Comparison of ENCODE assay signal across 9 mouse cellular contexts in the genomic region with DNA sequence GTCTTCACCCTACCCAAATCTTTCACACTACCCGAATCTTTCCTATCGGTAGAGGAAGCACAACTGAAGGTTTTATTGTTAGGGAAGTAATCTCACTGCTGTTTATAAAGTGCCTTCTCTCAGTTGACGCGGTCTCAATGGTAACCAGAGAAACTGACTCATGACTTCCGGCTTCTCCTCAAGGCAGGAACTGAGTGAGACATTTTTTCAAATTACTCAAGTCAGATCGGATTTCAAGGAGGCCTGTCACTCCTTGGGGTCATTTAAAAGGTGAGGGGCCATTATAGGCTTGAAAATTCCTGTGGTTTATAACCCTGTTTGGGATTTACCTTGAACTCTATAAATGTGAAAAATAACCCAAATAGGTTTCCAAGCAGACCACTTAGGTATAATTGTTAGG.
DNase-seq lines count a peak whose midpoint lies in the region; ATAC-seq and TF ChIP-seq lines count a peak whose summit lies in the region.
"Had no signal": no experiment of that assay in that cellular context is flagged by ENCODE, and none has a peak within 500 bp of the region (broad histone marks: within the 10 kb centered on the region; RNA-seq: fewer than 3 reads in every experiment).

No protein-coding gene starts in this region.

- intact Hi-C loops in gastrocnemius, postnatal 14 days (cut with DNase I; ENCODE audit: low total_unique reads) = no loop called here

- H3K27ac ChIP-seq in heart, embryonic 12.5 days (ENCODE audit: poor library complexity, severe bottlenecking) = no peak overlapping the region
- no peak overlapping the region for H3K27ac ChIP-seq in heart, embryonic 10.5 days
- H3K27ac ChIP-seq in midbrain, postnatal 0 days (ENCODE audit: low read depth, low read length) = no peak overlapping the region

- H3K4me3 ChIP-seq in heart, embryonic 12.5 days = no peak overlapping the region
- H3K4me3 ChIP-seq in heart, embryonic 10.5 days = no peak overlapping the region
- no peak overlapping the region for H3K4me3 ChIP-seq in midbrain, postnatal 0 days (ENCODE audit: low read depth, low read length)

- DNase-seq in heart, embryonic 10.5 days (ENCODE audit: low spot score) = no peak
- peak; percentile 33 to 34 for DNase-seq in CD8-positive naive resting alpha-beta T cell, adult 2 months (ENCODE audit: low read depth in 2 of 2, low spot score in 2 of 2)
- DNase-seq in gastrocnemius, postnatal 14 days = no peak
- no peak for DNase-seq in cerebellum, postnatal 25 days
- no peak for DNase-seq in midbrain, postnatal 0 days (ENCODE audit: low spot score)

- no peak overlapping the region for H3K9ac ChIP-seq in heart, embryonic 12.5 days
- H3K9ac ChIP-seq in midbrain, postnatal 0 days (replicated peaks; ENCODE audit: low read length, poor library complexity, severe bottlenecking) = no peak overlapping the region

- 22% methylated on average over 6 of the region's 6 CpGs for WGBS in heart, embryonic 12.5 days
- 27% methylated on average over 6 of the region's 6 CpGs for WGBS in heart, embryonic 10.5 days
- WGBS in midbrain, postnatal 0 days = 32% methylated on average over 6 of the region's 6 CpGs

- no peak for TF ChIP-seq CTCF in midbrain, postnatal 0 days (IDR thresholded peaks at IDR 0.05)

- no peak overlapping the region for H3K4me2 ChIP-seq in heart, embryonic 12.5 days
- no peak overlapping the region for H3K4me2 ChIP-seq in midbrain, postnatal 0 days (ENCODE audit: low read depth, low read length, poor library complexity, severe bottlenecking)

- no peaks in the 10 kb centered on the region for H3K27me3 ChIP-seq in heart, embryonic 12.5 days (replicated peaks)
- H3K27me3 ChIP-seq in heart, embryonic 10.5 days (ENCODE audit: insufficient read depth, poor library complexity, severe bottlenecking) = no peaks in the 10 kb centered on the region
- no peaks in the 10 kb centered on the region for H3K27me3 ChIP-seq in midbrain, postnatal 0 days (ENCODE audit: insufficient read depth, low read length)

- peaks cover 7% of the 10 kb centered on the region for H3K4me1 ChIP-seq in heart, embryonic 12.5 days (replicated peaks)
- H3K4me1 ChIP-seq in heart, embryonic 10.5 days = peaks cover 6% of the 10 kb centered on the region; the same call in 1 of the 2 replicates
- no peaks in the 10 kb centered on the region for H3K4me1 ChIP-seq in midbrain, postnatal 0 days (ENCODE audit: insufficient read depth, low read length)

- H3K36me3 ChIP-seq in heart, embryonic 12.5 days = no peaks in the 10 kb centered on the region
- H3K36me3 ChIP-seq in heart, embryonic 10.5 days = no peaks in the 10 kb centered on the region
- no peaks in the 10 kb centered on the region for H3K36me3 ChIP-seq in midbrain, postnatal 0 days (ENCODE audit: insufficient read depth, low read length)
- H3K36me3 ChIP-seq: G1E had no signal

- H3K9me3 ChIP-seq in heart, embryonic 12.5 days (replicated peaks) = no peaks in the 10 kb centered on the region
- no peaks in the 10 kb centered on the region for H3K9me3 ChIP-seq in heart, embryonic 10.5 days
- H3K9me3 ChIP-seq in midbrain, postnatal 0 days (ENCODE audit: low read length) = no peaks in the 10 kb centered on the region
- H3K9me3 ChIP-seq: G1E had no signal

- ATAC-seq in heart, embryonic 12.5 days (ENCODE audit: insufficient number of reproducible peaks, low FRiP score) = 0 out of 2 replicates have a peak, but pooled peaks have one; percentile 25
- peak; percentile 97 for ATAC-seq in hematopoietic stem cell, adult 5-6 weeks (replicated peaks in 1 of 2; ENCODE audit: insufficient read depth in 1 of 2, low FRiP score in 2 of 2, low TSS enrichment in 1 of 2, low read depth in 1 of 2, poor library complexity in 2 of 2, severe bottlenecking in 2 of 2)
- peak; percentile 35; the same call in 1 of the 2 replicates for ATAC-seq in megakaryocyte-erythroid progenitor cell, adult 5-6 weeks (replicated peaks; ENCODE audit: low FRiP score, low TSS enrichment, poor library complexity, severe bottlenecking)
- no peak for ATAC-seq in midbrain, postnatal 0 days (ENCODE audit: low FRiP score)

Comparison
In these comparisons a context has a peak if more than half of its experiments do, and no peak if none do; other contexts are left out.
1. DNase-seq: peak in CD8-positive naive resting alpha-beta T cell, adult 2 months (2 of 2); none in heart, embryonic 10.5 days (single experiment), gastrocnemius, postnatal 14 days (single experiment), cerebellum, postnatal 25 days (0 of 2) and midbrain, postnatal 0 days (single experiment).